Mouse (Mus musculus) MEL (cell line): ENCODE data around the gene Pllp. TPM values are rescaled to one million over a fixed set of nuclear protein-coding genes. Genes with fewer than 3 reads are reported as not detected.
A peak's percentile ranks its signal among the peaks of the same experiment; 100 is the strongest.

Source experiments
- DNase-seq: peaks from one replicate; pipeline ENCODE4 v3.0.0; 2011; ENCODE audit warnings: low read depth, low spot score
- H3K27ac ChIP-seq: 2 replicates; pipeline ENCODE4 v1.5.1; 2012; ENCODE audit warnings: low read depth, mild to moderate bottlenecking, control low read depth, low read length, moderate library complexity; ENCODE audit not compliant: control insufficient read depth
- H3K27me3 ChIP-seq, 2 experiments: fragments of 150-350 bp in 1 of 2; sonication (generic) in 1 of 2; 2 replicates each; pipeline ENCODE4 v1.6.1; 2012; ENCODE audit warnings: low read length in 2 of 2, mild to moderate bottlenecking in 2 of 2, improper control_type of control experiment in 1 of 2, moderate library complexity in 1 of 2; ENCODE audit not compliant: insufficient read depth in 2 of 2, control insufficient read depth in 1 of 2
- H3K36me3 ChIP-seq, 2 experiments: 2 replicates each; pipeline ENCODE4 v1.6.1; 2012 to 2014; ENCODE audit warnings: low read length in 2 of 2, improper control_type of control experiment in 1 of 2, inconsistent platforms in 1 of 2, mild to moderate bottlenecking in 1 of 2; ENCODE audit not compliant: insufficient read depth in 2 of 2, control insufficient read depth in 1 of 2
- H3K4me1 ChIP-seq, 2 experiments: fragments of 150-350 bp in 1 of 2; sonication (generic) in 1 of 2; 2 replicates each; pipeline ENCODE4 v1.6.1; 2012; ENCODE audit warnings: low read length in 2 of 2, improper control_type of control experiment in 1 of 2, mild to moderate bottlenecking in 1 of 2; ENCODE audit not compliant: insufficient read depth in 2 of 2, control insufficient read depth in 1 of 2
- H3K4me3 ChIP-seq, 2 experiments: fragments of 150-350 bp in 1 of 2; sonication (generic) in 1 of 2; 2 replicates each; pipeline ENCODE4 v1.5.1; 2012; ENCODE audit warnings: low read depth in 2 of 2, low read length in 2 of 2, mild to moderate bottlenecking in 2 of 2, moderate library complexity in 2 of 2, control low read depth in 1 of 2, improper control_type of control experiment in 1 of 2; ENCODE audit not compliant: control insufficient read depth in 1 of 2, insufficient read depth in 1 of 2
- H3K79me2 ChIP-seq: 2 replicates; pipeline ENCODE4 v1.6.1; 2012; ENCODE audit warnings: mild to moderate bottlenecking, low read length, moderate library complexity; ENCODE audit not compliant: control insufficient read depth, poor library complexity, insufficient read depth
- H3K9ac ChIP-seq: 2 replicates; pipeline ENCODE4 v1.6.1; 2012; ENCODE audit warnings: low read depth, mild to moderate bottlenecking, control low read depth, low read length, moderate library complexity; ENCODE audit not compliant: control insufficient read depth, poor library complexity, severe bottlenecking
- H3K9me3 ChIP-seq: fragments of 150-350 bp; sonication (generic); replicated peaks from 2 replicates; pipeline ENCODE4 v1.6.1; 2012; ENCODE audit warnings: mild to moderate bottlenecking, low read length, improper control_type of control experiment, moderate library complexity; ENCODE audit not compliant: insufficient read depth
- CHD1 ChIP-seq: IDR thresholded peaks from 2 replicates; pipeline ENCODE4 v1.6.1; 2012; ENCODE audit warnings: low read depth, mild to moderate bottlenecking, inconsistent platforms, low read length, improper control_type of control experiment
- CTCF ChIP-seq, 3 experiments: IDR thresholded peaks in 2 of 3; conservative IDR thresholded peaks in 1 of 3; 2 replicates each; pipeline ENCODE4 v1.5.1; 2011 to 2012; ENCODE audit warnings: low read length in 3 of 3, low read depth in 2 of 3, mild to moderate bottlenecking in 2 of 3, improper control_type of control experiment in 1 of 3, inconsistent platforms in 1 of 3, mixed read lengths in 1 of 3, moderate library complexity in 1 of 3; ENCODE audit not compliant: control insufficient read depth in 1 of 3, insufficient read depth in 1 of 3, poor library complexity in 1 of 3, severe bottlenecking in 1 of 3
- E2F4 ChIP-seq: IDR thresholded peaks from 2 replicates; pipeline ENCODE4 v1.6.1; 2011; ENCODE audit warnings: low read depth, low read length, improper control_type of control experiment, borderline replicate concordance
- ELF1 ChIP-seq: IDR thresholded peaks from 2 replicates; pipeline ENCODE4 v1.6.1; 2014; ENCODE audit warnings: low read depth, mild to moderate bottlenecking, inconsistent platforms, low read length, improper control_type of control experiment, moderate library complexity
- ETS1 ChIP-seq: IDR thresholded peaks from 2 replicates; pipeline ENCODE4 v1.6.1; 2012; ENCODE audit warnings: low read depth, mild to moderate bottlenecking, inconsistent platforms, low read length, improper control_type of control experiment, moderate library complexity
- GABPA ChIP-seq: IDR thresholded peaks from 2 replicates; pipeline ENCODE4 v1.6.1; 2012; ENCODE audit warnings: low read depth, mild to moderate bottlenecking, inconsistent platforms, low read length, improper control_type of control experiment, moderate library complexity
- GATA1 ChIP-seq: IDR thresholded peaks from 2 replicates; pipeline ENCODE4 v1.6.1; 2011; ENCODE audit warnings: low read depth, low read length, improper control_type of control experiment
- KAT2A ChIP-seq: conservative IDR thresholded peaks from 2 replicates; pipeline ENCODE4 v1.6.1; 2012; ENCODE audit warnings: low read depth, low read length, improper control_type of control experiment, inconsistent platforms
- MAX ChIP-seq: IDR thresholded peaks from 2 replicates; pipeline ENCODE4 v1.6.1; 2011; ENCODE audit warnings: low read length, improper control_type of control experiment
- MAZ ChIP-seq: IDR thresholded peaks from 2 replicates; pipeline ENCODE4 v1.6.1; 2012; ENCODE audit warnings: low read depth, mild to moderate bottlenecking, inconsistent platforms, low read length, improper control_type of control experiment
- MYB ChIP-seq: IDR thresholded peaks from 2 replicates; pipeline ENCODE4 v1.6.1; 2011; ENCODE audit warnings: mild to moderate bottlenecking, low read depth, low read length, improper control_type of control experiment
- NELFE ChIP-seq: IDR thresholded peaks from 2 replicates; pipeline ENCODE4 v1.6.1; 2011; ENCODE audit warnings: low read depth, low read length, improper control_type of control experiment
- POLR2A ChIP-seq, 2 experiments: IDR thresholded peaks; 2 replicates each; pipeline ENCODE4 v1.6.1; 2011 to 2012; ENCODE audit warnings: low read length in 2 of 2, mild to moderate bottlenecking in 2 of 2, control low read depth in 1 of 2, improper control_type of control experiment in 1 of 2, low read depth in 1 of 2, moderate library complexity in 1 of 2; ENCODE audit not compliant: control insufficient read depth in 1 of 2, insufficient read depth in 1 of 2, poor library complexity in 1 of 2
- SIN3A ChIP-seq: IDR thresholded peaks from 2 replicates; pipeline ENCODE4 v1.6.1; 2012; ENCODE audit warnings: low read length, improper control_type of control experiment, inconsistent platforms
- TBP ChIP-seq: IDR thresholded peaks from 2 replicates; pipeline ENCODE4 v1.8.0; 2011; ENCODE audit warnings: low read depth, low read length, improper control_type of control experiment
- UBTF ChIP-seq: IDR thresholded peaks from 2 replicates; pipeline ENCODE4 v1.6.1; 2012; ENCODE audit warnings: low read depth, mild to moderate bottlenecking, inconsistent platforms, low read length, improper control_type of control experiment, moderate library complexity, borderline replicate concordance; ENCODE audit not compliant: insufficient read depth
- USF1 ChIP-seq: IDR thresholded peaks from 2 replicates; pipeline ENCODE4 v1.6.1; 2014; ENCODE audit warnings: low read depth, mild to moderate bottlenecking, inconsistent platforms, low read length, improper control_type of control experiment, moderate library complexity
- USF2 ChIP-seq, 2 experiments: IDR thresholded peaks; 2 replicates each; pipeline ENCODE4 v1.6.1; 2011 to 2012; ENCODE audit warnings: improper control_type of control experiment in 2 of 2, low read length in 2 of 2, borderline replicate concordance in 1 of 2, inconsistent platforms in 1 of 2, low read depth in 1 of 2, mild to moderate bottlenecking in 1 of 2; ENCODE audit not compliant: insufficient read depth in 1 of 2
- ZKSCAN1 ChIP-seq: IDR thresholded peaks from 2 replicates; pipeline ENCODE4 v1.6.1; 2012; ENCODE audit warnings: low read depth, mild to moderate bottlenecking, inconsistent platforms, low read length, improper control_type of control experiment, moderate library complexity
- ZNF384 ChIP-seq: IDR thresholded peaks from 2 replicates; pipeline ENCODE4 v1.6.1; 2012; ENCODE audit warnings: low read depth, mild to moderate bottlenecking, inconsistent platforms, low read length, improper control_type of control experiment
- polyA plus RNA-seq, 2 experiments: library from polyadenylated mRNA; stranded (reverse) in 1 of 2; unstranded in 1 of 2; fragments of >175 nt in 1 of 2; fragments of >200 nt in 1 of 2; gene quantifications; 2 replicates each; pipeline versions ENCODE4 v1.2.1 to v1.2.4; 2012; ENCODE audit warnings: low replicate concordance in 2 of 2, low read depth in 1 of 2; ENCODE audit not compliant: insufficient read length in 2 of 2, insufficient read depth in 1 of 2, missing spikeins in 1 of 2
- total RNA-seq: library from RNA; depleted of rRNA; stranded (reverse); fragments of 300-350 nt; gene quantifications from 2 replicates; pipeline ENCODE4 v1.2.3, GENCODE M21; 2012

Gene Pllp
- total and polyA plus RNA-seq, 3 experiments: 0.06 TPM; not detected in 2

DNA sequence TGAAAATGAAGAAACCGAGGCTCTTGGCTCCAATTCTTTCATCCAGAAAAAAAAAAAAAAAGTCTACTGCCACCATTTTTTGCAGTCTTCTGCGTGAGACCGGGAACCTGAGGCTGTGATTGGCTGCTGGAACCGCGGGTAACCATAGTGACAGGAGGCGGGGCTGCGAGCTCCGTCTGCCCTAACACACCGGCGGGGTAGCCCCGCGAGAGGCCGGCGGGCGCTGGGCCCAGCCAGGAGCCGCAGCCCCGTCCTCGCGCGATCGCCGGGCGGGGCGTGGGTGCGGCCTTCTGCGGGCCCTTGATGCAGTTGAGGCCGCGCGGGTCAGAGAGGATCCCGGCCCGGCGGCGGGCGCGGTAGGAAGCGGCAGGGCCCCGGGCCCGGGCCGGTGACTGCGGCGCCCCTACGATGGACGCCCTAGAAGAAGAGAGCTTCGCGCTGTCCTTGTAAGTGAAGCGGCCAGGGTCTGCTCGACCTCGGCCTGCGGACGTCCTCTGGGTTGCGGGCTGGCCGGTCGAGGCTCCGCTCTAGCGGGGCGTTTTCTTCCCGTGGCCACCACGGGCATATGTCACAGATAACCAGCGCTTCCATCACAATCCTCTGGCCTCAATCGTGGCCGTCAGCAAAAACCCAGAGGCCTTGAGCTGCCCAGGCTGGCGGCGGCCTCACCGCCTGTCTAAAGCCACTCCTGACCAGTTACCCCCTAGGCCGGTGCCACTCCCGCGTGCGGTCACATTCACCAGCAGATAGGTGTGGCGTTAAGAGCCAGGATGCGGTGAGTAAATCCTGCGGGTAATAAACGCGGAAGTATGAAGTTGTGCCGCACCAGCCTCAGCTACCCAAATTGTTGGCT is 29.4 kb downstream of the Pllp start, which contains the start of gene Arl2bp (continued):
- TF ChIP-seq ELF1 (peak; percentile 65), KAT2A (no peak), NELFE (peak; percentile 77), GABPA (no peak), CTCF (IDR thresholded peaks at IDR 0.05 in 2 of 3, conservative IDR thresholded peaks at IDR 0.05 in 1 of 3; ENCODE audit: control insufficient read depth in 1 of 3, insufficient read depth in 1 of 3, low read depth in 2 of 3, low read length in 3 of 3, poor library complexity in 1 of 3, severe bottlenecking in 1 of 3) (no peak), E2F4 (0 out of 2 replicates have a peak, but pooled peaks have one; percentile 13), ZNF384 (peak; percentile 98), CHD1 (no peak), GATA1 (no peak), ETS1 (0 out of 2 replicates have a peak, but pooled peaks have one; percentile 25), TBP (0 out of 2 replicates have a peak, but pooled peaks have one; percentile 14), USF1 (no peak), MAZ (peak; percentile 32; the same call in 1 of the 2 replicates), USF2 (IDR thresholded peaks at IDR 0.05; ENCODE audit: borderline replicate concordance in 1 of 2, insufficient read depth in 1 of 2, low read depth in 1 of 2, low read length in 2 of 2) (no peak), MYB (no peak), MAX (peak; percentile 38), UBTF (0 out of 2 replicates have a peak, but pooled peaks have one; percentile 56)
- TF ChIP-seq, all 39 proteins: peak for 20

GRCm38 (mm10) chr8:94664722-94665121 is 31.4 kb downstream of the Pllp start:
- Histone ChIP-seq H3K36me3 (peaks cover 0 to 15% of the 10 kb centered on the region in 2 experiments; a peak in 2 of 4 replicates), H3K27me3 (no peaks in the 10 kb centered on the region), H3K4me1 (peaks cover 3 to 7% of the 10 kb centered on the region in 2 experiments; a peak in 3 of 4 replicates), H3K4me3 (no peak overlapping the region), H3K79me2 (peaks cover 6% of the 10 kb centered on the region), H3K27ac (no peak overlapping the region), H3K9ac (no peak overlapping the region), H3K9me3 (no peaks in the 10 kb centered on the region)
- TF ChIP-seq GATA1: no peak
- TF ChIP-seq CHD1: no peak
- no peak for TF ChIP-seq SIN3A
- TF ChIP-seq NELFE: no peak
- TF ChIP-seq USF2 (IDR thresholded peaks at IDR 0.05; ENCODE audit: borderline replicate concordance in 1 of 2, insufficient read depth in 1 of 2, low read depth in 1 of 2, low read length in 2 of 2): no peak
- TF ChIP-seq ZKSCAN1: no peak
- TF ChIP-seq POLR2A (IDR thresholded peaks at IDR 0.05; ENCODE audit: control insufficient read depth in 1 of 2, insufficient read depth in 1 of 2, low read depth in 1 of 2, low read length in 2 of 2, poor library complexity in 1 of 2): no peak
- no peak for DNase-seq
